13 mouse cellular contexts compared by ENCODE assay signal in the genomic region with DNA sequence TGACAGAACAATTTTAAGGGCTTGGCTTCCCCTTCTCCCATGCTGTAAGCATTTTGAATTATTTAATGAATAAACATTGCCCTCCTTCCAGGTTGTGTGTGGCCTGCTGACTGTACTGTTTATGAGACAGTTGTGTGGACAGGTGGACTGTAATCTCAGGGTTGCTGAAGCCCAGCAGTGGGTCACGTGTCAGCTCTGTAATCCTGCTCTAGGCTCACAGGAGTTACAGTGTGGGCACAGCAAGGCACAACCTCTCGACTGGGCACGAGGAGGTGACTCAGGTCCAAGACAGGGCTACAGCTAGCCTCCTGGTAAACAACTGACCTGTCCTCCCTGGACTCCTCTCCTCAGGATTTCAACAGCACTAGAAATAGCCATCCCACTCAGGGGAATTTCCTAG. TPM values are rescaled to one million over a fixed set of nuclear protein-coding genes. Genes with fewer than 3 reads are reported as not detected.
A peak's percentile ranks its signal among the peaks of the same experiment; 100 is the strongest.
DNase-seq lines count a peak whose midpoint lies in the region; ATAC-seq and TF ChIP-seq lines count a peak whose summit lies in the region.
"Had no signal": no experiment of that assay in that cellular context is flagged by ENCODE, and none has a peak within 500 bp of the region (broad histone marks: within the 10 kb centered on the region; RNA-seq: fewer than 3 reads in every experiment).

No protein-coding gene starts in this region.

- H3K9me3 ChIP-seq in megakaryocyte, embryonic 14.5 days: no peaks in the 10 kb centered on the region
- no peaks in the 10 kb centered on the region for H3K9me3 ChIP-seq in kidney, postnatal 0 days (replicated peaks; ENCODE audit: low read length)
- no peaks in the 10 kb centered on the region for H3K9me3 ChIP-seq in hindbrain, embryonic 13.5 days
- H3K9me3 ChIP-seq: heart, embryonic 15.5 days had no signal

- H3K4me3 ChIP-seq in gastrocnemius, adult 2 months: peak overlapping the region; percentile 56; the same call in 1 of the 2 replicates
- peak overlapping the region; percentile 59 for H3K4me3 ChIP-seq in megakaryocyte, embryonic 14.5 days (replicated peaks)
- H3K4me3 ChIP-seq in kidney, postnatal 0 days (replicated peaks; ENCODE audit: low read depth, low read length): no peak overlapping the region
- no peak overlapping the region for H3K4me3 ChIP-seq in macrophage (ENCODE audit: inconsistent target)
- no peak overlapping the region for H3K4me3 ChIP-seq in hindbrain, embryonic 13.5 days
- H3K4me3 ChIP-seq: heart, embryonic 15.5 days had no signal

- intact Hi-C loops in gastrocnemius, adult 2 months (cut with DNase I): no loop called here

- no peaks in the 10 kb centered on the region for H3K36me3 ChIP-seq in megakaryocyte, embryonic 14.5 days (replicated peaks; ENCODE audit: low read length)
- no peaks in the 10 kb centered on the region for H3K36me3 ChIP-seq in kidney, postnatal 0 days (ENCODE audit: insufficient read depth, low read length)
- H3K36me3 ChIP-seq in macrophage (ENCODE audit: inconsistent target): no peaks in the 10 kb centered on the region
- H3K36me3 ChIP-seq in hindbrain, embryonic 13.5 days: no peaks in the 10 kb centered on the region
- H3K36me3 ChIP-seq: heart, embryonic 15.5 days had no signal

- peaks cover 64% of the 10 kb centered on the region for H3K79me2 ChIP-seq in macrophage (ENCODE audit: inconsistent target)

- no peak for TF ChIP-seq CTCF in gastrocnemius, adult 2 months (IDR thresholded peaks at IDR 0.05)
- no peak for TF ChIP-seq CTCF in kidney, postnatal 0 days (IDR thresholded peaks at IDR 0.05; ENCODE audit: low read depth)

- H3K9ac ChIP-seq in kidney, postnatal 0 days (ENCODE audit: low read depth, low read length): no peak overlapping the region
- no peak overlapping the region for H3K9ac ChIP-seq in hindbrain, embryonic 13.5 days
- H3K9ac ChIP-seq: heart, embryonic 15.5 days had no signal

- peaks cover 87% of the 10 kb centered on the region for H3K4me1 ChIP-seq in megakaryocyte, embryonic 14.5 days
- H3K4me1 ChIP-seq in kidney, postnatal 0 days (replicated peaks; ENCODE audit: insufficient read depth, low read length): peaks cover 13% of the 10 kb centered on the region; the same call in 1 of the 2 replicates
- H3K4me1 ChIP-seq in hindbrain, embryonic 13.5 days (replicated peaks): peaks cover 31% of the 10 kb centered on the region

- peak overlapping the region; percentile 81 for H3K27ac ChIP-seq in gastrocnemius, adult 2 months
- peak overlapping the region; percentile 81 for H3K27ac ChIP-seq in kidney, postnatal 0 days
- H3K27ac ChIP-seq in macrophage: peak overlapping the region; percentile 91
- no peak overlapping the region for H3K27ac ChIP-seq in hindbrain, embryonic 13.5 days

- no peak overlapping the region for H3K4me2 ChIP-seq in kidney, postnatal 0 days (ENCODE audit: low read length)
- H3K4me2 ChIP-seq in hindbrain, embryonic 13.5 days: no peak overlapping the region

- 69% methylated on average over 3 of the region's 3 CpGs for WGBS in kidney, postnatal 0 days
- WGBS in macrophage (ENCODE audit: missing documents): 98% methylated on average over 3 of the region's 3 CpGs
- WGBS in hindbrain, embryonic 13.5 days: 82% methylated on average over 3 of the region's 3 CpGs

- no peak for ATAC-seq in megakaryocyte, adult 5-6 weeks (ENCODE audit: poor library complexity, severe bottlenecking)
- peak; percentile 46 for ATAC-seq in kidney, postnatal 0 days (replicated peaks; ENCODE audit: low FRiP score, low read depth)
- no peak for ATAC-seq in hindbrain, embryonic 13.5 days (ENCODE audit: low FRiP score)

- peaks cover 49% of the 10 kb centered on the region for H3K27me3 ChIP-seq in megakaryocyte, embryonic 14.5 days (replicated peaks)
- H3K27me3 ChIP-seq in kidney, postnatal 0 days (ENCODE audit: insufficient read depth, low read length): no peaks in the 10 kb centered on the region
- peaks cover 22% of the 10 kb centered on the region for H3K27me3 ChIP-seq in hindbrain, embryonic 13.5 days
- H3K27me3 ChIP-seq: heart, embryonic 15.5 days had no signal

- peak; percentile 65 for DNase-seq in gastrocnemius, adult 2 months
- no peak for DNase-seq in gastrocnemius, postnatal 25 days
- no peak for DNase-seq in kidney, postnatal 0 days (ENCODE audit: low spot score)
- no peak for DNase-seq in left cerebral cortex, adult 11 months (ENCODE audit: low spot score)
- DNase-seq: B cell, adult 2 months; cerebellum, adult 9-10 months; right cerebral cortex, postnatal 25 days; thymus, postnatal 25 days had no signal

RNA-seq across cellular contexts. Expression of gene Ampd3, which starts 4.3 kb away (rescaled TPM):
- 10 to 100 TPM in 1 of 2 experiments, 1 to 10 TPM in 1; 7.6 to 16.6 TPM for total RNA-seq in gastrocnemius, adult 2 months (2021)
- total RNA-seq in gastrocnemius, postnatal 25 days (2021): 1 to 10 TPM; 3.9 to 9.1 TPM
- polyA plus RNA-seq in megakaryocyte, embryonic 14.5 days (2012; ENCODE audit: insufficient read depth, low replicate concordance): 1.6 TPM in 2 replicates
- 68.0 and 76.8 TPM in 2 replicates for total RNA-seq in megakaryocyte, adult 5-6 weeks (2015)
- total RNA-seq in megakaryocyte, adult 5-6 weeks (2017): 32.6 and 46.5 TPM in 2 replicates
- polyA plus RNA-seq in kidney, postnatal 0 days (2015; fragmentation: Nextera tagmentation; extraction: Ambion mirVana): 12.7 and 16.3 TPM in 2 replicates
- 100 to 1,000 TPM in 16 of 26 experiments, 10 to 100 TPM in 10; 73.4 to 834 (median 156) TPM for total RNA-seq in macrophage (2018; cell fraction: chromatin; rRNA removed)
- total RNA-seq in macrophage (2018; cell fraction: cytosol; rRNA removed): 100 to 1,000 TPM in 4 of 26 experiments, 10 to 100 TPM in 22; 22.3 to 172 (median 30.3) TPM
- total RNA-seq in macrophage (2018; cell fraction: nucleus; rRNA removed): 100 to 1,000 TPM in 15 of 26 experiments, 10 to 100 TPM in 11; 35.2 to 511 (median 111) TPM
- 28.1 to 43.7 TPM (median 33.5 TPM) in 3 replicates for polyA plus RNA-seq in macrophage (2018)
- polyA plus RNA-seq in hindbrain, embryonic 13.5 days (2015; fragmentation: Nextera tagmentation; extraction: Ambion mirVana): 4.3 and 4.9 TPM in 2 replicates

Comparison
In these comparisons a context has a peak if more than half of its experiments do, and no peak if none do; other contexts are left out.
1. H3K4me3 ChIP-seq: peak in gastrocnemius, adult 2 months (single experiment) and megakaryocyte, embryonic 14.5 days (single experiment); none in kidney, postnatal 0 days (single experiment), macrophage (single experiment) and hindbrain, embryonic 13.5 days (single experiment).